In genomic region chr6:28258440-28258839, GRCm38 (mm10) we compare ENCODE assay signal across 22 mouse cellular contexts.
"Had no signal": no experiment of that assay in that cellular context is flagged by ENCODE, and none has a peak within 500 bp of the region (broad histone marks: within the 10 kb centered on the region; RNA-seq: fewer than 3 reads in every experiment).

No protein-coding gene starts in this region.

- H3K9me3 ChIP-seq: intestine, embryonic 15.5 days; limb, embryonic 10.5 days; limb, embryonic 13.5 days; lung, embryonic 15.5 days; megakaryocyte, embryonic 14.5 days; midbrain, embryonic 10.5 days; midbrain, embryonic 13.5 days; neural tube, embryonic 13.5 days; stomach, embryonic 15.5 days had no signal

- ATAC-seq: intestine, embryonic 15.5 days; midbrain, embryonic 13.5 days; midbrain, embryonic 16.5 days had no signal

- H3K27ac ChIP-seq: intestine, embryonic 15.5 days; layer of hippocampus, adult 2 months; limb, embryonic 10.5 days; limb, embryonic 13.5 days; lung, embryonic 15.5 days; midbrain, embryonic 10.5 days; midbrain, embryonic 13.5 days; neural tube, embryonic 13.5 days; stomach, embryonic 15.5 days had no signal

- H3K4me2 ChIP-seq: intestine, embryonic 15.5 days; limb, embryonic 13.5 days; lung, embryonic 15.5 days; midbrain, embryonic 13.5 days; neural tube, embryonic 13.5 days; stomach, embryonic 15.5 days had no signal

- DNase-seq: kidney, adult 11 months; kidney, adult 9 months; kidney, postnatal 25 days; layer of hippocampus, adult 9-11 months; lung, postnatal 10 days; lung, postnatal 36 days; retina, postnatal 1 day; right cerebral cortex, postnatal 25 days; spleen, adult 18-20 months; thymus, postnatal 25 days had no signal

- H3K9ac ChIP-seq: intestine, embryonic 15.5 days; limb, embryonic 13.5 days; lung, embryonic 15.5 days; midbrain, embryonic 13.5 days; neural tube, embryonic 13.5 days; stomach, embryonic 15.5 days had no signal

- H3K27me3 ChIP-seq: intestine, embryonic 15.5 days; lung, embryonic 15.5 days; megakaryocyte, embryonic 14.5 days; stomach, embryonic 15.5 days had no signal

- H3K4me3 ChIP-seq: intestine, embryonic 15.5 days; layer of hippocampus, adult 2 months; limb, embryonic 10.5 days; limb, embryonic 13.5 days; lung, embryonic 15.5 days; midbrain, embryonic 10.5 days; midbrain, embryonic 13.5 days; myocyte; neural tube, embryonic 13.5 days; stomach, embryonic 15.5 days had no signal
